Mouse (Mus musculus): ENCODE measurements around the gene Chrna9. TPM values are rescaled to one million over a fixed set of nuclear protein-coding genes. Genes with fewer than 3 reads are reported as not detected.

Chrna9 gene
- 0.13 and 0.19 TPM in 2 replicates for polyA plus RNA-seq (2015; fragmentation: Nextera tagmentation; extraction: Ambion mirVana)

DNA sequence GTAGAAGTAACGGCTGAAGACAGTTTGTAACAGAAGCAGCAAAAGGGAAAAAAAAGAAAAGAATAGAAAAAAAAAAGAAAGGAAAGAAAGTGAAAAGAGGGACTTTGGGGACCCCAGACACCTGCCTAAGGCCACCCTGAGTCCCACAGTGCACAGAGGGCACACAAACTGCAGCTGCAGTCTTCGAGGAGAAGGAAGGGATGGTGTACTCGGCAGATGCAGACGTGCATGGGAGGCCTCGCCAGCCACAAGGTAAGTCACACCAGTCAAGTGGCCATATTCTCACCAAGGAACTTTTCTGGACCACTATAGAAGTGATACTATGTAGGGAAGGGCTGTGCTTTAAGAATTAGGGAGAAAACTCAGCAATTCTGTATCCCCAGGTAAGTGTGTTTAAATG is at the start of gene Chrna9:
Gene Chrna9 (plus strand): TSS at position 139 of the 400 bp plus-strand sequence.
- H3K4me2 ChIP-seq (ENCODE audit: low read length): no peak within 1 kb of the TSS
- ATAC-seq (replicated peaks; ENCODE audit: low FRiP score, low read depth) (no peak), DNase-seq (ENCODE audit: low spot score) (no peak)
- H3K4me1 ChIP-seq (replicated peaks; ENCODE audit: insufficient read depth, low read length): no peaks in the 10 kb centered on the region
- H3K27me3 ChIP-seq (ENCODE audit: insufficient read depth, low read length): no peaks in the 10 kb centered on the region
- no peak within 1 kb of the TSS for H3K4me3 ChIP-seq (replicated peaks; ENCODE audit: low read depth, low read length)
- TF ChIP-seq CTCF (IDR thresholded peaks at IDR 0.05; ENCODE audit: low read depth): no peak
- no peak within 1 kb of the TSS for H3K27ac ChIP-seq
- WGBS: 82% methylated on average over 5 of the region's 5 CpGs
- H3K9me3 ChIP-seq (replicated peaks; ENCODE audit: low read length): no peaks in the 10 kb centered on the region
- H3K36me3 ChIP-seq (ENCODE audit: insufficient read depth, low read length): no peaks in the 10 kb centered on the region
- H3K9ac ChIP-seq (ENCODE audit: low read depth, low read length): no peak within 1 kb of the TSS

DNA sequence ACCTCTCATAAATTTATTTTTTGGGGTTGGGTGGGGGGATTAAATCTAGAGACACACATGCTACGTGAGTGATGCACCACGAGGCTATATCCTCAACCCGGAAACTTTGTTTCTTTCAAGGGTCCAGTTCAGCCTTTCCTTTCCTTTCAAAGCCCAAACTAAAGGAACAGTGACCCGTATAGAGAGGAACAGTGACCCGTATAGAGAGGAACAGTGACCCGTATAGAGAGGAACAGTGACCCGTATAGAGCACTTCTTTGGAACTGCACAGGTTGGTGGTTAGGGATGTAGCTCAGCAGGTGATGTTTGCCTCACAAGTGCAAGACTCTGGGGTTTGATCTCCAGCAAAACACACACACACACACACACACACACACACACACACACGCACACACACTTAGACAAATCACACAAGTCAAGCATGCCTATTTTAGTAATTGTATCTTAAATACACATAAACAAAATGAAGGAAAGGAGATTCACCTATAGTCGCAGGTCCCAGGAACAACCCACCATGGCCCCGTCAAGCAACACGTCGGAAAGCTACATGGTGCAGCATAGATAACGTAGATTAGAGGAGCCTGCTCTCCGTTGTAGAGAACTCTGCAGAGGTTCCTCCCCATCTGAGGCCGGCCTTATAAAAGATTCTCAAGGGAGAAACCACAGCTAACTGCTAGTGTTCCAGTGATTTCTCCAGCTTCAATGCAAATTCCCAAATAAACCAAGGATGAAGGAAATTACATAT is 48.9 kb upstream of the Chrna9 start:
- no peaks in the 10 kb centered on the region for H3K9me3 ChIP-seq (replicated peaks; ENCODE audit: low read length)
- 59% methylated on average over 15 of the region's 15 CpGs for WGBS
- DNase-seq (ENCODE audit: low spot score): no peak
- H3K27me3 ChIP-seq (ENCODE audit: insufficient read depth, low read length): no peaks in the 10 kb centered on the region
- H3K4me3 ChIP-seq (replicated peaks; ENCODE audit: low read depth, low read length): no peak overlapping the region
- no peak overlapping the region for H3K27ac ChIP-seq
- TF ChIP-seq CTCF (IDR thresholded peaks at IDR 0.05; ENCODE audit: low read depth): no peak
- no peak overlapping the region for H3K9ac ChIP-seq (ENCODE audit: low read depth, low read length)
- no peak for ATAC-seq (replicated peaks; ENCODE audit: low FRiP score, low read depth)
- no peak overlapping the region for H3K4me2 ChIP-seq (ENCODE audit: low read length)
- H3K4me1 ChIP-seq (replicated peaks; ENCODE audit: insufficient read depth, low read length): 0 out of 2 replicates have a peak, but pooled peaks cover 3% of the 10 kb centered on the region
- no peaks in the 10 kb centered on the region for H3K36me3 ChIP-seq (ENCODE audit: insufficient read depth, low read length)

- Histone ChIP-seq H3K9me3 (replicated peaks; ENCODE audit: low read length) (no peaks in the 10 kb centered on the region), H3K4me1 (replicated peaks; ENCODE audit: insufficient read depth, low read length) (0 out of 2 replicates have a peak, but pooled peaks cover 3% of the 10 kb centered on the region), H3K9ac (ENCODE audit: low read depth, low read length) (no peak overlapping the region), H3K27me3 (ENCODE audit: insufficient read depth, low read length) (no peaks in the 10 kb centered on the region), H3K36me3 (ENCODE audit: insufficient read depth, low read length) (no peaks in the 10 kb centered on the region), H3K27ac (no peak overlapping the region), H3K4me3 (replicated peaks; ENCODE audit: low read depth, low read length) (no peak overlapping the region), H3K4me2 (ENCODE audit: low read length) (no peak overlapping the region)
- DNase-seq (ENCODE audit: low spot score) (no peak), ATAC-seq (replicated peaks; ENCODE audit: low FRiP score, low read depth) (no peak)
- TF ChIP-seq CTCF (IDR thresholded peaks at IDR 0.05; ENCODE audit: low read depth): no peak
- 89% methylated on average over 5 of the region's 5 CpGs for WGBS
Observed at GRCm38 (mm10) chr5:65888102-65888501, 46.6 kb upstream of the Chrna9 start.

DNA sequence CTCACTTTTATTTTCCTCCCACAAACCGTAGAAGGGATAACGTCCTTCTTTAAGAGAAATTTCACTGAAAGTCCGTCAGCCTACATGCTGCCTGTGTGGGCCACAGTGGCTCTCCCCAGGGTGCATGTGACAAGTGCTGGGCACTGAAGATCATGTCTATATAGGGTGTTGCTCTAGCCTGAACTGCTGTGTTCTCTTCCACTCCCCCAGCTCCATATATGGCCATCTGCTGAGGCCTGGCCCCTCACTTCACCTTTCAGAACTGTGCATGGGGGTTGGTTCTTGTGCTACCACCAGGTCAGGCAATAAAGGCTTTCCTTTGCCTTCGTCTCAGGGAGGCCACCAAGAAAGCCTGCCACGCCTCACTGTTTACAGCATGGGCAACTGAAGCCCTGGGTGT is 45.7 kb upstream of the Chrna9 start:
- Histone ChIP-seq H3K4me2 (ENCODE audit: low read length) (no peak overlapping the region), H3K27me3 (ENCODE audit: insufficient read depth, low read length) (no peaks in the 10 kb centered on the region), H3K4me1 (replicated peaks; ENCODE audit: insufficient read depth, low read length) (no peaks in the 10 kb centered on the region), H3K27ac (no peak overlapping the region), H3K4me3 (replicated peaks; ENCODE audit: low read depth, low read length) (no peak overlapping the region), H3K9ac (ENCODE audit: low read depth, low read length) (no peak overlapping the region), H3K9me3 (replicated peaks; ENCODE audit: low read length) (no peaks in the 10 kb centered on the region), H3K36me3 (ENCODE audit: insufficient read depth, low read length) (no peaks in the 10 kb centered on the region)
- ATAC-seq (replicated peaks; ENCODE audit: low FRiP score, low read depth) (no peak), DNase-seq (ENCODE audit: low spot score) (no peak)
- WGBS: 55% methylated on average over 5 of the region's 5 CpGs
- TF ChIP-seq CTCF (IDR thresholded peaks at IDR 0.05; ENCODE audit: low read depth): no peak

DNA sequence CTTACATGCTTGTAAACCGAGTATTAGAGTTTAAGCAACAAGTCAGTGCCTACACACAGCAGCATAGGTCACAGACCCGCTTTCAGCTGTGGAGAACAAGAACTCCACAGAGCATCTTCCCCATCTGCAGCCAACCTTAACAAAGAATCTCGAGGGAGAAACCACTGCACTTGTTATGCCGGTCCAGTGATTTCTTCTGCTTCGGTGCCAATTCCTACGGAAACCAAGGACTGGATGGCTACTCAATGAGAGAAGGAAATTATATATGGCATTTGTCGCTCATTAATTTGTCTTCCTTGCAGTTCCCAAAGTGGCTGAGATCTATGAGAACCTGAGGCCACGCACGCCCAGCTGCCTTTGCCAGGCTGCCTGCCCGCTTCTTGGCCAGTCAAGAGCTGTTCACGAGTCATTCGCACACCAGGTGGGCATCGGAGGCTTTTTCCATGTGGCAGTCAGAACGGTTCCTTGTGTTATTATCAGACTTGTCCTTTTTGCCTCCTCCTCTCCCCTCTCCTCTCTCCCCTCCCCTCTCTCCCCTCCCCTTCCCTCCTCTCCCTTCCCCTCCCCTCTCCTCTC is 43.4 kb upstream of the Chrna9 start:
- DNase-seq (ENCODE audit: low spot score) (no peak), ATAC-seq (replicated peaks; ENCODE audit: low FRiP score, low read depth) (no peak)
- H3K4me1 ChIP-seq (replicated peaks; ENCODE audit: insufficient read depth, low read length): no peaks in the 10 kb centered on the region
- H3K36me3 ChIP-seq (ENCODE audit: insufficient read depth, low read length): no peaks in the 10 kb centered on the region
- H3K27me3 ChIP-seq (ENCODE audit: insufficient read depth, low read length): no peaks in the 10 kb centered on the region
- 63% methylated on average over 14 of the region's 14 CpGs for WGBS
- no peaks in the 10 kb centered on the region for H3K9me3 ChIP-seq (replicated peaks; ENCODE audit: low read length)
- no peak for TF ChIP-seq CTCF (IDR thresholded peaks at IDR 0.05; ENCODE audit: low read depth)
- no peak overlapping the region for H3K9ac ChIP-seq (ENCODE audit: low read depth, low read length)
- no peak overlapping the region for H3K4me3 ChIP-seq (replicated peaks; ENCODE audit: low read depth, low read length)
- no peak overlapping the region for H3K27ac ChIP-seq
- no peak overlapping the region for H3K4me2 ChIP-seq (ENCODE audit: low read length)

- no peak for ATAC-seq (replicated peaks; ENCODE audit: low FRiP score, low read depth)
- H3K27ac ChIP-seq: no peak overlapping the region
- WGBS: 74% methylated on average over 6 of the region's 6 CpGs
- no peaks in the 10 kb centered on the region for H3K36me3 ChIP-seq (ENCODE audit: insufficient read depth, low read length)
- H3K9me3 ChIP-seq (replicated peaks; ENCODE audit: low read length): no peaks in the 10 kb centered on the region
- no peak for DNase-seq (ENCODE audit: low spot score)
- H3K4me2 ChIP-seq (ENCODE audit: low read length): no peak overlapping the region
- TF ChIP-seq CTCF (IDR thresholded peaks at IDR 0.05; ENCODE audit: low read depth): no peak
- no peaks in the 10 kb centered on the region for H3K4me1 ChIP-seq (replicated peaks; ENCODE audit: insufficient read depth, low read length)
- H3K4me3 ChIP-seq (replicated peaks; ENCODE audit: low read depth, low read length): no peak overlapping the region
- H3K27me3 ChIP-seq (ENCODE audit: insufficient read depth, low read length): no peaks in the 10 kb centered on the region
- no peak overlapping the region for H3K9ac ChIP-seq (ENCODE audit: low read depth, low read length)
Observed at GRCm38 (mm10) chr5:65895121-65895692, 39.5 kb upstream of the Chrna9 start.

Data from kidney, postnatal 0 days (tissue).